Mouse (Mus musculus) CD8-positive naive resting alpha-beta T cell, adult 2 months (primary cell): Measurements from ENCODE around the gene Shcbp1l.
"Not testable (repeated sequence)": the region's sequence is repeated elsewhere in the genome, so short reads cannot be mapped to it uniquely, and the experiment has no call there.

ENCODE experiments used
- DNase-seq, 2 experiments: peaks; one replicate each; pipeline ENCODE4 v3.0.0; 2022; ENCODE audit warnings: low read depth in 2 of 2, low spot score in 2 of 2

Gene Shcbp1l

GRCm38 (mm10) chr1:153424770-153425584 lies at the start of gene Shcbp1l:
Gene Shcbp1l, plus strand, starts transcription at chr1:153425162.
- DNase-seq = peak; percentile 51 to 65

GRCm38 (mm10) chr1:153376446-153376845 lies 48.5 kb upstream of the Shcbp1l start:
- no peak for DNase-seq

DNA sequence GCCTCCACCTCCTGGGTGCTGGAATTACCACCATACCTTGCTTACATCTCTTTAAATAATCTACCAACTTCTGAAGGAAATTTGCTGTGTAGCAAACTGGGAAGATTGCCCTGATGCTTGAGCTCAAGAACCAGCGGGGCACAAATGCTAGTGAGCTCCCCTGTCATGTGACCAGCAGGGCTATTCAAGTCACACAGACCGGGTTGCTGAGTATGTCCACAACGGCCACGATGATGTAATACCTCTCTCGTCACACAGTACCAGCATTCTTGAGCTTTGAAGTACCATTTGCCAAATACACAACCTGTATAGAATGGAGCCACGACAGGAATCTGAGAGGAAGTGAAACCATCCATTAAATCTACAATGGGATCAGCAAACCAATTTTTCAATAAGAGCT lies 46.4 kb upstream of the Shcbp1l start:
- DNase-seq = no peak

- DNase-seq = no peak
These were observed 45.1 kb upstream of the Shcbp1l start for GRCm38 (mm10) chr1:153379832-153380231.

- DNase-seq = no peak
These were observed 44.1 kb upstream of the Shcbp1l start for GRCm38 (mm10) chr1:153380746-153381282.

DNA sequence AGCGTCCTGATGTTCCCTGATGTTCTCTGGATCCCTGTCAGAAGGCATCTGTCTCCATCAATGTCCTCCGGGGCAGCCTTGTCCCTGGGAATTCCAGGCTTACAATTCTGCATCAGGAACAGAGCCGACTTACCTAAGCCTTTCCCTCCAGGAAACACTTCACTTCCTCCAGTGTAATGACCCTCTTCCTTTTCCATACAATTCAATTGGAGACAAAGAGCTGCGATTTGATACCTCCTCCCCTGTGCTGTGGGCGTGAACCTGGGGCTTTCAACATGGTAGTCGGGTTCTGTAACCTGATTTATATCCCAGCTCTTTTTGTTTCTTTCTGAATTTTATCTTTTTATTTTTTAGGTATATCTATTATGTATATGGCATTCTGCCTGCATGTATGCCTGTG lies 39.9 kb upstream of the Shcbp1l start:
- DNase-seq = no peak

GRCm38 (mm10) chr1:153385661-153386060 lies 39.3 kb upstream of the Shcbp1l start:
- DNase-seq = not testable (repeated sequence)

GRCm38 (mm10) chr1:153386271-153387069 lies 38.5 kb upstream of the Shcbp1l start:
- peak; percentile 34 to 56 for DNase-seq

- DNase-seq = not testable (repeated sequence)
These were observed 29.3 kb upstream of the Shcbp1l start for GRCm38 (mm10) chr1:153395706-153396105.

DNA sequence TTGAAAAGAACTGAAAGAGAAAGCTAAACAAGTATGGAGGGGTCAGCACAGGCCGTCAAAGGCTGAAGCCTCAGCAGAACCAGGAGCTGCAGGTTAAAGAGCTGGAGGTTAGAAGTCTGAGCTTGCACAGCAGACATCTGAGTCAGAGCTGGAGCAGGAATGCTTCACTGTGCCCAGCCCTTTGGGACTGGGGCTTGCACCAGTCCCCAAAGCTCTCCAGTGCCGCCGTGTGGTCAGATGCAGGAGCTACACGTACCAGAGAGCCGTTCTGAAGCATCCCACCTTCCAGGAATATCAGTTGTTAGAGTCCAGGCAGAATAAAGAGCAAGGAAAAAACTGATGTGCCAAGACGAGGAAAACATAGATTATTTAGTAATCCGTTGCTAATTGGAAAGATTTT lies 23.2 kb upstream of the Shcbp1l start:
- peak in 1 of 2 experiments; percentile 32 for DNase-seq

- not testable (repeated sequence) for DNase-seq
These were observed 17.3 kb upstream of the Shcbp1l start for GRCm38 (mm10) chr1:153407641-153408040.

- DNase-seq = not testable (repeated sequence)
These were observed 16.7 kb upstream of the Shcbp1l start for GRCm38 (mm10) chr1:153408296-153408695.

GRCm38 (mm10) chr1:153410915-153411314 lies 14.0 kb upstream of the Shcbp1l start:
- DNase-seq = not testable (repeated sequence)

DNA sequence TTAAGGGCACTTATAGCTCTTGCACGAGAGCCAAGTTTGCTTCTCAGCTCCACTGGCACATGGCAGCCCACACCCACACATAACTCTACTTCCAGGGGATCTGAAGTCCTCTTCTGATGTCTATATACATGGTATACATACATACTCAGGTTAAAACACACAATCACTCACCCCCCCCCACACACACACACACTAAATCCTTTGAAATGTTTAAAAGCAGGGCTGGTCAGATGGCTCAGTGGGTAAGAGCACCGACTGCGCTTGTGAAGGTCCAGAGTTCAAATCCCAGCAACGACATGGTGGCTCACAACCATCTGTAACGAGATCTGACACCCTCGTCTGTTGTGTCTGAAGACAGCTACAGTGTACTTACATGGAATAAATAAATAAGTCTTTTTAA lies 13.2 kb upstream of the Shcbp1l start:
- DNase-seq = no peak

DNA sequence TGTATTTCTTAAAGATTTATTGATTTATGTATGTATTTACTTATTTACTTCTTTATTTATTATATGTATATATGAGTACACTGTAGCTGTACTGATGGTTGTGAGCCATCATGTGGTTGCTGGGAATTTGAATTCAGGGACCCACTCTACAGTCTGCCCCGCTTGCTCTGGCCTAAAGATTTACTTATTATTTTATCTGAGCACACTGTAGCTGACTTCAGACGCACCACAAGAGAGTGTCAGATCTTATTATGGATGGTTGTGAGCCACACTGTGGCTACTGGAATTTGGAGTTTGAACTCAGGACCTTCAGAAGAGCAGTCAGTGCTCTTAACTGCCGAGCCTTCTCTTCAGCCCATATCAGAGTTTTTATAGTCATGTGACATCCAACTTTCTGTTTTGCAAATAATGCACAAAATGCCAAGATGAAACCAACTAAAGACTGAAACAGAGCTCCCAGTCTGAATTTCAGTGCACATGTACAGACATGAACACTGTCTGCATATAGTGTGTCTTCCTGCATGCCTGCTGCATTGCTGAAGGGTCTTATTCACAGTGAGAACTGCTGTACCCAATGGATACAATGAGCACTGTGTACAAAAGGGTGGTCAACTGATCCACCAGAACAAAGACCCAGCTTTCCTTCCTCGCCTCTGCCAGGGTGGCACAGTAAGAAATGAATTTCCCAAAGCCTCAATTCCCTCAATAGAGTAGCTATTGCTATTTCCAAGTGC lies 12.1 kb upstream of the Shcbp1l start:
- DNase-seq = not testable (repeated sequence)

GRCm38 (mm10) chr1:153413397-153414020 lies 11.5 kb upstream of the Shcbp1l start:
- peak; percentile 29 to 59 for DNase-seq

DNA sequence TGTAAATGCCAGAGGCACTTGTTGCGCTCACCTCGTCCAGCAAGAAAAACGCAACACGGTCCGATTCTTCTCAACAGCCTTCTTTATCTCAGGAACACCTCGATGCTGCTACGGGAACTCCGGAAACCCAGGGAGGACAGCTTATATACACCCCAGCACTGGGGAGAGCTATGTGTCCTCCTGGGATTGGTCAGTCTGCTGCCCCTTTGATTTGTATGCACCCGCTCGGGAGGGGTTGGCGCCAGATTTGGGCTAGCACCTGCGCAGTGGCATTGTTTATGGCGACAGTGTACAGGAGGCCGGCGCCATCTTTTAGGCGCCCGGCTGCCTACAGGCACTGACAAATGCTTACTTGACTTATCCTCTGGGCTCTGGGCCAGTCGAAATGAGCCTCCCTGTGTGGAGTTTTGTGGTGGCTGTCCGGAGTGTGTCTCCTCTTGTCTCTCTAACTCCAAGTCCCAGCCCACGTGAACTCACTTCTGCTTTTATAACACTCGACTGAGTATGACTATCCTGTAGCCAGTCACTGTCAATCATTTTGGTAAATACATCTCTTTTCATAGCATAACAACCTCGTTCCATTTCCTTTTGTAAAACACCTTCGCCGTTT lies 10.7 kb upstream of the Shcbp1l start:
- peak; percentile 97 to 98 for DNase-seq

DNA sequence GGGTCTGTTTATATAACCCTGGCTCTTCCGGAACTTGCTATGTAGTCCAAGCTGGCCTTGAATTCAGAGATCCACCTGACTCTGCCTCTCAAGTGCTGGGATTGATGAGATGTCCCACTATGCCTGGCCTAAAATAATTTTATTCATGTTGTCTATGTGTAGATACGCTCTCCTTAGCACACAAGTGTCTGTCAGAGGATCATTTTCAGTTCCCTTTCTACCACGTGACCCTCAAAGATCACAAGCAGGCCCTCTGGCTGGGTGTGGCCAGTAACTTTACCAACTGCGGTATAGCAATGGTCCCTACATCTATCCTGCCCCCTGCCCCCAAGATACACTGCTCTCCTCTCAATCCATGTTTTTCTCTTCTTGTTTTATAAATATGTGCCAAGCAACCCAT lies 10.0 kb upstream of the Shcbp1l start:
- DNase-seq = peak; percentile 77 to 86

DNA sequence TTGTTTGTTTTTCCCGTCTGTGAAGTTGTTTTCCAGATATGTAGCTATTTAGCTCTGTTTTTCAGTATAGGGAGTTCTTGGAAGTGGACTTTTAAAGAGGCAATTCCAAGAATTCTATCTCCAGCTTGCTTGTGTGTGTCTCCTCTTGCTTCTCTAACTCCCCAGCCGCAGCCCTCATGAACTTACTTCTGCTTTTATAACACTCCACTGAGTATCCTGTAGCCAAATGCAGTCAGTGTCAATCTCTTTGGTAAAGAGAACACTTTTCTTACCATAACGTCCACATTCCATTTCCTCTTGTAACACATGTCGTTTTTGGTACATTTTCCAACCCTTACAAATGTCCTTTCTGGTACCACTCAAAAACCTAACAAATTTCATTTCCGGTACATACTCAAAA lies 9.2 kb upstream of the Shcbp1l start:
- not testable (repeated sequence) for DNase-seq

- DNase-seq = not testable (repeated sequence)
These were observed 8.6 kb upstream of the Shcbp1l start for GRCm38 (mm10) chr1:153416271-153416832.
